Mouse (Mus musculus) kidney, postnatal 0 days (tissue): ENCODE measurements at regions not wholly inside any gene's neighbourhood (a gene's known extent, or its start where the extent isn't known, plus 50 kb on each side); places are given as distances from the start of the nearest gene placed in this dataset.

Source experiments
- ATAC-seq: fragments of 200-750 bp; cut with Nextera tagmentation; replicated peaks from 2 replicates; pipeline ENCODE4 v1.8.0; 2017; ENCODE audit warnings: low read depth, moderate number of reproducible peaks, moderate TSS enrichment, moderate library complexity; ENCODE audit not compliant: low FRiP score
- DNase-seq: peaks from one replicate; pipeline ENCODE4 v3.0.0-alpha.2; 2016; ENCODE audit warnings: low spot score
- H3K27ac ChIP-seq: fragments of 300-500 bp; sonication (generic); 2 replicates; pipeline ENCODE4 v1.5.1; 2014; ENCODE audit warnings: mild to moderate bottlenecking
- H3K27me3 ChIP-seq: fragments of 300-500 bp; sonication (generic); 2 replicates; pipeline ENCODE4 v1.6.1; 2014; ENCODE audit warnings: low read length, mixed read lengths; ENCODE audit not compliant: insufficient read depth
- H3K36me3 ChIP-seq: fragments of 300-500 bp; sonication (generic); 2 replicates; pipeline ENCODE4 v1.6.1; 2014; ENCODE audit warnings: low read length, mixed read lengths; ENCODE audit not compliant: insufficient read depth
- H3K4me1 ChIP-seq: fragments of 300-500 bp; sonication (generic); replicated peaks from 2 replicates; pipeline ENCODE4 v1.6.1; 2014; ENCODE audit warnings: antibody characterized with exemption, low read length, mixed read lengths; ENCODE audit not compliant: insufficient read depth
- H3K4me2 ChIP-seq: fragments of 300-500 bp; sonication (generic); 2 replicates; pipeline ENCODE4 v1.6.1; 2014; ENCODE audit warnings: mild to moderate bottlenecking, low read length, moderate library complexity, mixed read lengths
- H3K4me3 ChIP-seq: fragments of 300-500 bp; sonication (generic); replicated peaks from 2 replicates; pipeline ENCODE4 v1.5.1; 2014; ENCODE audit warnings: low read depth, low read length
- H3K9ac ChIP-seq: fragments of 300-500 bp; sonication (generic); 2 replicates; pipeline ENCODE4 v1.6.1; 2014; ENCODE audit warnings: low read depth, low read length
- H3K9me3 ChIP-seq: fragments of 300-500 bp; sonication (generic); replicated peaks from 2 replicates; pipeline ENCODE4 v1.6.1; 2016; ENCODE audit warnings: low read length, inconsistent platforms, mixed read lengths
- CTCF ChIP-seq: IDR thresholded peaks from 2 replicates; pipeline ENCODE4 v1.5.1; 2016; ENCODE audit warnings: antibody characterized with exemption, low read depth, mild to moderate bottlenecking, moderate library complexity
- WGBS: fragments of 180-500 bp; shearing (Covaris S2); extraction: QIAGEN DNeasy Blood & Tissue Kit; methylation state at CpG from one replicate; pipeline ENCODE4 v1.1.7; 2014; 5-methylcytosine and 5-hydroxymethylcytosine counted together

- Histone ChIP-seq H3K4me1 (no peaks in the 10 kb centered on the region), H3K9ac (no peak overlapping the region), H3K9me3 (no peaks in the 10 kb centered on the region), H3K36me3 (no peaks in the 10 kb centered on the region), H3K4me2 (no peak overlapping the region), H3K27me3 (no peaks in the 10 kb centered on the region), H3K27ac (no peak overlapping the region), H3K4me3 (no peak overlapping the region)
- 50% methylated on average over 7 of the region's 7 CpGs for WGBS
- no peak for TF ChIP-seq CTCF
- DNase-seq (peak; percentile 35), ATAC-seq (no peak)
Observed at GRCm38 (mm10) chr6:143631581-143631980, 464.6 kb downstream of the Etnk1 start.

- H3K4me1 ChIP-seq = no peaks in the 10 kb centered on the region
- H3K9ac ChIP-seq = no peak overlapping the region
- ATAC-seq (no peak), DNase-seq (no peak)
- no peak overlapping the region for H3K4me2 ChIP-seq
- no peaks in the 10 kb centered on the region for H3K27me3 ChIP-seq
- no peaks in the 10 kb centered on the region for H3K36me3 ChIP-seq
- no peaks in the 10 kb centered on the region for H3K9me3 ChIP-seq
- no peak for TF ChIP-seq CTCF
- 76% methylated on average over 6 of the region's 6 CpGs for WGBS
- H3K27ac ChIP-seq = no peak overlapping the region
- no peak overlapping the region for H3K4me3 ChIP-seq
Observed at GRCm38 (mm10) chr6:143633710-143634109, 466.7 kb downstream of the Etnk1 start.

- no peak overlapping the region for H3K9ac ChIP-seq
- no peak overlapping the region for H3K4me2 ChIP-seq
- no peaks in the 10 kb centered on the region for H3K36me3 ChIP-seq
- no peaks in the 10 kb centered on the region for H3K27me3 ChIP-seq
- no peak overlapping the region for H3K4me3 ChIP-seq
- no peaks in the 10 kb centered on the region for H3K9me3 ChIP-seq
- ATAC-seq (no peak), DNase-seq (no peak)
- TF ChIP-seq CTCF = no peak
- no peaks in the 10 kb centered on the region for H3K4me1 ChIP-seq
- H3K27ac ChIP-seq = no peak overlapping the region
- WGBS = 69% methylated on average over 10 of the region's 10 CpGs
Observed at GRCm38 (mm10) chr6:143634334-143634733, 467.3 kb downstream of the Etnk1 start.

GRCm38 (mm10) chr6:143635043-143635442 is 468.0 kb downstream of the Etnk1 start:
- Histone ChIP-seq H3K4me1 (no peaks in the 10 kb centered on the region), H3K9ac (no peak overlapping the region), H3K9me3 (no peaks in the 10 kb centered on the region), H3K36me3 (no peaks in the 10 kb centered on the region), H3K27me3 (no peaks in the 10 kb centered on the region), H3K4me3 (no peak overlapping the region), H3K4me2 (no peak overlapping the region), H3K27ac (no peak overlapping the region)
- 79% methylated on average over 2 of the region's 2 CpGs for WGBS
- TF ChIP-seq CTCF = no peak
- ATAC-seq (no peak), DNase-seq (no peak)

GRCm38 (mm10) chr6:143640652-143641051 is 473.6 kb downstream of the Etnk1 start:
- TF ChIP-seq CTCF = no peak
- DNase-seq (no peak), ATAC-seq (no peak)
- no peaks in the 10 kb centered on the region for H3K27me3 ChIP-seq
- no peak overlapping the region for H3K4me2 ChIP-seq
- no peak overlapping the region for H3K9ac ChIP-seq
- 68% methylated on average over 5 of the region's 5 CpGs for WGBS
- no peak overlapping the region for H3K27ac ChIP-seq
- H3K9me3 ChIP-seq = no peaks in the 10 kb centered on the region
- H3K4me3 ChIP-seq = no peak overlapping the region
- H3K4me1 ChIP-seq = no peaks in the 10 kb centered on the region
- no peaks in the 10 kb centered on the region for H3K36me3 ChIP-seq

- Histone ChIP-seq H3K9me3 (no peaks in the 10 kb centered on the region), H3K27me3 (no peaks in the 10 kb centered on the region), H3K4me3 (no peak overlapping the region), H3K4me1 (no peaks in the 10 kb centered on the region), H3K4me2 (no peak overlapping the region), H3K36me3 (no peaks in the 10 kb centered on the region), H3K9ac (no peak overlapping the region), H3K27ac (no peak overlapping the region)
- DNase-seq (no peak), ATAC-seq (no peak)
- 85% methylated on average over 3 of the region's 3 CpGs for WGBS
- no peak for TF ChIP-seq CTCF
Observed at GRCm38 (mm10) chr6:143642052-143642451, 475.0 kb downstream of the Etnk1 start.

GRCm38 (mm10) chr6:143645989-143646388 is 479.0 kb downstream of the Etnk1 start:
- no peak for TF ChIP-seq CTCF
- Histone ChIP-seq H3K27ac (no peak overlapping the region), H3K27me3 (no peaks in the 10 kb centered on the region), H3K36me3 (no peaks in the 10 kb centered on the region), H3K4me1 (no peaks in the 10 kb centered on the region), H3K4me2 (no peak overlapping the region), H3K4me3 (no peak overlapping the region), H3K9me3 (no peaks in the 10 kb centered on the region), H3K9ac (no peak overlapping the region)
- no peak for DNase-seq
- WGBS = 65% methylated on average over 4 of the region's 4 CpGs
- ATAC-seq = no peak
